10 mouse cellular contexts compared by ENCODE assay signal in the genomic region with DNA sequence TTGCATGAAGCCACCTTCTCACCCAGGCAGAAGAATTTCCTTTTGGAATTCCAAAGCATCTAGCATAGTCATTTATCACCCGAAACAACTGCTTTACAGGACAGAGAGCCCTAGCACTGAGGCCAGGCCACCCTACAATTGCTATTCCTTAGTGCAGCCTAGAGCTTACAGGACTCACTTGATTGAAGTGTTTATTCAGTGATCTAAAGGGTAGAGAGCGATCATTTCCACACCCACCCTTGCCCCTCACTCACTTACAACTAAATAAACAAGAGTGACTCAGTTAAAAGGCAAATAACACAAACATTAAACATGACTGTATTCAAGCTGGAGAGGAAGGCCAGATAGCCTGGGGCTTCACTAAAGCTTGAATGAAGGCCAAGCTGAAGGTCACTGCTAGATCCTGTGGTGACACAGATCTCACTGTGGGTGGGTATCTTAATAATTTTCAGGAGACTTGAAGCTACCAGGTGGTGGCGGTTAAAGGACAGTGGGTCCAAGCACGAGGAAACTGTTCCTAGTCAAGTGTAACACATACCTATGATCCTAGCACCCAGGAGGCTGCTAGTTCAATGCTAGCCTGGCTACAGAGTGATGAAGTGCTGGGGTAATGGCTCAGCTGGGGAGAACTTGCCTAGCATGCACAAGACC.
DNase-seq lines count a peak whose midpoint lies in the region; ATAC-seq and TF ChIP-seq lines count a peak whose summit lies in the region.
"Had no signal": no experiment of that assay in that cellular context is flagged by ENCODE, and none has a peak within 500 bp of the region (broad histone marks: within the 10 kb centered on the region; RNA-seq: fewer than 3 reads in every experiment).

No protein-coding gene starts in this region.

- no peak for ATAC-seq in embryonic facial prominence, embryonic 13.5 days (ENCODE audit: insufficient number of reproducible peaks, insufficient read depth, low FRiP score, low TSS enrichment, low read depth)
- ATAC-seq: CD4-positive, CD25-positive, alpha-beta regulatory T cell, adult 4 months had no signal

- H3K9ac ChIP-seq in embryonic facial prominence, embryonic 13.5 days, result no peak overlapping the region

- 0 out of 2 replicates have a peak overlapping the region, but pooled peaks have one; percentile 3 for H3K4me2 ChIP-seq in embryonic facial prominence, embryonic 13.5 days

- H3K27me3 ChIP-seq in embryonic facial prominence, embryonic 13.5 days, result peaks cover 18% of the 10 kb centered on the region
- no peaks in the 10 kb centered on the region for H3K27me3 ChIP-seq in embryonic facial prominence, embryonic 10.5 days (replicated peaks; ENCODE audit: low read depth, poor library complexity, severe bottlenecking)
- no peaks in the 10 kb centered on the region for H3K27me3 ChIP-seq in kidney, adult 2 months (replicated peaks; ENCODE audit: control insufficient read depth, insufficient read depth, low read length)

- no peak overlapping the region for H3K4me3 ChIP-seq in embryonic facial prominence, embryonic 13.5 days
- H3K4me3 ChIP-seq in embryonic facial prominence, embryonic 10.5 days, result no peak overlapping the region
- H3K4me3 ChIP-seq in kidney, adult 2 months (ENCODE audit: insufficient read depth, low read depth, low read length), result no peak overlapping the region
- H3K4me3 ChIP-seq in bone marrow macrophage, adult 2 months (ENCODE audit: insufficient read depth, low read length), result peak overlapping the region; percentile 22; the same call in 1 of the 2 replicates
- no peak overlapping the region for H3K4me3 ChIP-seq in macrophage (ENCODE audit: inconsistent target)
- H3K4me3 ChIP-seq: erythroblast, embryonic 14.5 days had no signal

- H3K79me2 ChIP-seq in macrophage (ENCODE audit: inconsistent target), result peaks cover 65% of the 10 kb centered on the region

- peaks cover 25% of the 10 kb centered on the region for H3K4me1 ChIP-seq in embryonic facial prominence, embryonic 13.5 days
- peaks cover 35% of the 10 kb centered on the region for H3K4me1 ChIP-seq in embryonic facial prominence, embryonic 10.5 days
- H3K4me1 ChIP-seq in kidney, adult 2 months (ENCODE audit: control insufficient read depth, insufficient read depth, low read length), result peaks cover 46% of the 10 kb centered on the region
- peaks cover 57% of the 10 kb centered on the region for H3K4me1 ChIP-seq in bone marrow macrophage, adult 2 months (ENCODE audit: control insufficient read depth, insufficient read depth, low read length)

- H3K27ac ChIP-seq in embryonic facial prominence, embryonic 13.5 days, result peak overlapping the region; percentile 62
- H3K27ac ChIP-seq in embryonic facial prominence, embryonic 10.5 days (replicated peaks), result no peak overlapping the region
- peak overlapping the region; percentile 10 for H3K27ac ChIP-seq in kidney, adult 2 months (ENCODE audit: insufficient read depth, low read depth, low read length)
- H3K27ac ChIP-seq in bone marrow macrophage, adult 2 months (ENCODE audit: insufficient read depth, low read depth, low read length), result peak overlapping the region; percentile 97
- H3K27ac ChIP-seq in macrophage, result peak overlapping the region; percentile 93

- DNase-seq in embryonic facial prominence, embryonic 10.5 days (ENCODE audit: low spot score), result no peak
- peak; percentile 50 for DNase-seq in kidney, adult 2 months
- DNase-seq in kidney, postnatal 14 days, result no peak
- DNase-seq in retina, embryonic 14.5 days (ENCODE audit: low spot score), result no peak
- no peak for DNase-seq in ovary, postnatal 14 days (ENCODE audit: low spot score)

- H3K9me3 ChIP-seq in embryonic facial prominence, embryonic 13.5 days, result no peaks in the 10 kb centered on the region
- H3K9me3 ChIP-seq in embryonic facial prominence, embryonic 10.5 days, result no peaks in the 10 kb centered on the region

- TF ChIP-seq POLR2A in kidney, adult 2 months (IDR thresholded peaks at IDR 0.05; ENCODE audit: low read depth, low read length), result no peak
- no peak for TF ChIP-seq POLR2A in bone marrow macrophage, adult 2 months (IDR thresholded peaks at IDR 0.05; ENCODE audit: borderline replicate concordance, low read depth, low read length)

- 58% methylated on average over 4 of the region's 4 CpGs for WGBS in embryonic facial prominence, embryonic 13.5 days
- WGBS in embryonic facial prominence, embryonic 10.5 days, result 61% methylated on average over 4 of the region's 4 CpGs
- WGBS in kidney, adult 2 months, result 44% methylated on average over 4 of the region's 4 CpGs
- WGBS in macrophage (ENCODE audit: missing documents), result 90% methylated on average over 4 of the region's 4 CpGs

- no peak for TF ChIP-seq CTCF in kidney, adult 2 months (conservative IDR thresholded peaks at IDR 0.05; ENCODE audit: insufficient read depth, insufficient read length, low read depth, low read length)
- no peak for TF ChIP-seq CTCF in bone marrow macrophage, adult 2 months (IDR thresholded peaks at IDR 0.05; ENCODE audit: low read depth, low read length)

- no peaks in the 10 kb centered on the region for H3K36me3 ChIP-seq in embryonic facial prominence, embryonic 13.5 days
- peaks cover 8% of the 10 kb centered on the region; the same call in 1 of the 2 replicates for H3K36me3 ChIP-seq in embryonic facial prominence, embryonic 10.5 days (replicated peaks)
- H3K36me3 ChIP-seq in kidney, adult 2 months (ENCODE audit: control insufficient read depth, insufficient read depth, low read length), result no peaks in the 10 kb centered on the region
- H3K36me3 ChIP-seq in macrophage (ENCODE audit: inconsistent target), result no peaks in the 10 kb centered on the region
